Mouse (Mus musculus): ENCODE data around the gene Gtpbp3. TPM values are rescaled to one million over a fixed set of nuclear protein-coding genes. Genes with fewer than 3 reads are reported as not detected.

Gene Gtpbp3
- total and polyA plus RNA-seq, 3 experiments = 49.4 to 50.1 TPM; not detected in 1

DNA sequence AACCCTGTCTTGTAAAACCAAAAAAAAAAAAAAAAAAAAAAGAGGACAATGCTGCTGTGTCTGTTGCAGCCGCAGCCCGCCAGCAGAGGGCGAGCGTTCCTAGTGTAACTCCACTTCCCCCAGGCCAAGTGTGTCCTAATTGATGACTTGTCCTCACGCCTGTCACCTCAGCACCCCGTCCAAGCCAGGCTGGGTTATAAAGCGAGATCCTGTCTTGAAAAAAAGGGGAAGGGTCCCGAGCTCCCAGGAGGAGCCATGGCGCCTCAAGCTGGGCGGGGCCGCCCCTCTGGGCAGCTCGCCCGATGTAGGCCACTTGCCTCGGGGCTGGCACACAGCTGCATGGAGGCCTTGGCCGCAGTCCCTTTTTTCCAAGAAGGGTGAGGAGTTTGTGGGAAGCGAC is 7.1 kb downstream of the Gtpbp3 start:
- no peak overlapping the region for H3K27ac ChIP-seq (ENCODE audit: control insufficient read depth, low read depth, low read length)
- peak; percentile 86 for DNase-seq (ENCODE audit: low read depth, low spot score)
- H3K36me3 ChIP-seq (ENCODE audit: control insufficient read depth in 1 of 2, insufficient read depth in 2 of 2, low read length in 2 of 2) = peaks cover 0 to 4% of the 10 kb centered on the region in 2 experiments; a peak in 2 of 4 replicates
- no peaks in the 10 kb centered on the region; the same call in 1 of the 2 replicates for H3K79me2 ChIP-seq (ENCODE audit: control insufficient read depth, insufficient read depth, low read length, poor library complexity)
- no peaks in the 10 kb centered on the region for H3K4me1 ChIP-seq (ENCODE audit: control insufficient read depth in 1 of 2, insufficient read depth in 2 of 2, low read length in 2 of 2)
- no peak overlapping the region for H3K9ac ChIP-seq (ENCODE audit: control insufficient read depth, low read depth, low read length, poor library complexity, severe bottlenecking)
- H3K4me3 ChIP-seq (ENCODE audit: control insufficient read depth in 1 of 2, insufficient read depth in 1 of 2, low read depth in 2 of 2, low read length in 2 of 2) = no peak overlapping the region
- H3K9me3 ChIP-seq (replicated peaks; ENCODE audit: insufficient read depth, low read length) = no peaks in the 10 kb centered on the region
- H3K27me3 ChIP-seq (ENCODE audit: control insufficient read depth in 1 of 2, insufficient read depth in 2 of 2, low read length in 2 of 2) = no peaks in the 10 kb centered on the region
- TF ChIP-seq POLR2AphosphoS5 (IDR thresholded peaks at IDR 0.05; ENCODE audit: borderline replicate concordance, low read depth, low read length) (no peak), ZKSCAN1 (IDR thresholded peaks at IDR 0.05; ENCODE audit: low read depth, low read length) (no peak), UBTF (IDR thresholded peaks at IDR 0.05; ENCODE audit: borderline replicate concordance, insufficient read depth, low read depth, low read length) (no peak), GATA1 (IDR thresholded peaks at IDR 0.05; ENCODE audit: low read depth, low read length) (no peak), CTCF (IDR thresholded peaks at IDR 0.05 in 2 of 3, conservative IDR thresholded peaks at IDR 0.05 in 1 of 3; ENCODE audit: control insufficient read depth in 1 of 3, insufficient read depth in 1 of 3, low read depth in 2 of 3, low read length in 3 of 3, poor library complexity in 1 of 3, severe bottlenecking in 1 of 3) (peak; percentile 48 to 87 (median 66)), MAX (IDR thresholded peaks at IDR 0.05; ENCODE audit: low read length) (no peak), ZNF384 (IDR thresholded peaks at IDR 0.05; ENCODE audit: low read depth, low read length) (peak; percentile 95), ELF1 (IDR thresholded peaks at IDR 0.05; ENCODE audit: low read depth, low read length) (no peak), USF1 (IDR thresholded peaks at IDR 0.05; ENCODE audit: low read depth, low read length) (no peak), BHLHE40 (IDR thresholded peaks at IDR 0.05; ENCODE audit: borderline replicate concordance, low read depth, low read length) (no peak), SMC3 (IDR thresholded peaks at IDR 0.05; ENCODE audit: low read depth, low read length) (peak; percentile 62), E2F4 (IDR thresholded peaks at IDR 0.05; ENCODE audit: borderline replicate concordance, low read depth, low read length) (no peak), RAD21 (IDR thresholded peaks at IDR 0.05; ENCODE audit: low read depth, low read length) (peak; percentile 45), SIN3A (IDR thresholded peaks at IDR 0.05; ENCODE audit: low read length) (no peak)

DNA sequence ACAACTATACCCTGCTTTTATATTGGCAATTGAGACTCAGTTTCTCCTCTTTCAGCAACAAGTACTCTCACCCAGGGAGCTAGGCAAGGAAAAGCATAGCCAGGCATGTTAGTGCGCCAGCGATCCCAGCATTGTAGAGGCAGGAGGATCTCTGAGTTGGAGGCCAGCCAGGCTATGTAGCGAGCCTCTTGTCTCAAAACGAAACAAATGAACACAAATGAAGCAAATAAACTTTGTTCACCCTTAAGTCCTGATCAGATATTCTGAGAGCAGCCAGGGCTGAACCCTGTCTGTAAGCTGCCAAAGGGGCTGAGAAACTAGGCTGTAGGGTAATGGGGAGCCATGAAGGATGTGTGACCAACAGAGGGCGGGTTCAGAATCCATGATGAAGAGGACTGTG is 7.9 kb downstream of the Gtpbp3 start:
- Histone ChIP-seq H3K27me3 (ENCODE audit: control insufficient read depth in 1 of 2, insufficient read depth in 2 of 2, low read length in 2 of 2) (no peaks in the 10 kb centered on the region), H3K4me3 (ENCODE audit: control insufficient read depth in 1 of 2, insufficient read depth in 1 of 2, low read depth in 2 of 2, low read length in 2 of 2) (no peak overlapping the region), H3K9me3 (replicated peaks; ENCODE audit: insufficient read depth, low read length) (no peaks in the 10 kb centered on the region), H3K79me2 (ENCODE audit: control insufficient read depth, insufficient read depth, low read length, poor library complexity) (no peaks in the 10 kb centered on the region), H3K4me1 (ENCODE audit: control insufficient read depth in 1 of 2, insufficient read depth in 2 of 2, low read length in 2 of 2) (no peaks in the 10 kb centered on the region), H3K27ac (ENCODE audit: control insufficient read depth, low read depth, low read length) (no peak overlapping the region), H3K9ac (ENCODE audit: control insufficient read depth, low read depth, low read length, poor library complexity, severe bottlenecking) (no peak overlapping the region), H3K36me3 (ENCODE audit: control insufficient read depth in 1 of 2, insufficient read depth in 2 of 2, low read length in 2 of 2) (peaks cover 0 to 4% of the 10 kb centered on the region in 2 experiments; a peak in 2 of 4 replicates)
- no peak for TF ChIP-seq GATA1 (IDR thresholded peaks at IDR 0.05; ENCODE audit: low read depth, low read length)
- TF ChIP-seq UBTF (IDR thresholded peaks at IDR 0.05; ENCODE audit: borderline replicate concordance, insufficient read depth, low read depth, low read length) = no peak
- no peak for DNase-seq (ENCODE audit: low read depth, low spot score)

DNA sequence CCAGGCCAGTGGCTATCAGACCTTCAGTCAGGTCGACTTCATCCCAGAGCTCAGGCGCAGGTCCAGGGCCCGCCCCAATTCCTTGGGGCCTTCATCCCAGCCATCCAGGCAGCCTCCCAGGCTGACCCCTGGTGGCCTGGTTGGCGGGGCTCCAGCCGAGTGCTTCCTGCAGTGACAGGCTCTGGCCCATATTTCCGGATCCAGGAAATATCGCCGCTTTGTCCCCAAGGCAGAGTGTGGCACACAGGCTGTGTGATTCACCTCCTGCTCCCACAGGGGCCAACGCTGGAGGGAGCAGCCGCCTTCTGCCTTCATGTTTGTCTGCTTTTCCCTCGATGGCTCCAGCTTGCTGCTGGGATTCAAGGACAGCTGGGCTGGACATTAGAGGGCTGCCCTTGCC is 8.6 kb downstream of the Gtpbp3 start:
- TF ChIP-seq MEF2A (IDR thresholded peaks at IDR 0.05; ENCODE audit: extremely low read depth, insufficient replicate concordance, low read depth, low read length, poor library complexity, severe bottlenecking) = no peak
- no peaks in the 10 kb centered on the region for H3K79me2 ChIP-seq (ENCODE audit: control insufficient read depth, insufficient read depth, low read length, poor library complexity)
- no peak overlapping the region for H3K9ac ChIP-seq (ENCODE audit: control insufficient read depth, low read depth, low read length, poor library complexity, severe bottlenecking)
- H3K27me3 ChIP-seq (ENCODE audit: control insufficient read depth in 1 of 2, insufficient read depth in 2 of 2, low read length in 2 of 2) = no peaks in the 10 kb centered on the region
- no peak for DNase-seq (ENCODE audit: low read depth, low spot score)
- peaks cover 0 to 4% of the 10 kb centered on the region in 2 experiments; a peak in 2 of 4 replicates for H3K36me3 ChIP-seq (ENCODE audit: control insufficient read depth in 1 of 2, insufficient read depth in 2 of 2, low read length in 2 of 2)
- H3K4me1 ChIP-seq (ENCODE audit: control insufficient read depth in 1 of 2, insufficient read depth in 2 of 2, low read length in 2 of 2) = no peaks in the 10 kb centered on the region
- no peak overlapping the region for H3K27ac ChIP-seq (ENCODE audit: control insufficient read depth, low read depth, low read length)
- H3K4me3 ChIP-seq (ENCODE audit: control insufficient read depth in 1 of 2, insufficient read depth in 1 of 2, low read depth in 2 of 2, low read length in 2 of 2) = no peak overlapping the region
- no peaks in the 10 kb centered on the region for H3K9me3 ChIP-seq (replicated peaks; ENCODE audit: insufficient read depth, low read length)

All from MEL (cell line).